Mouse (Mus musculus) lung, postnatal 4 days (tissue): ENCODE measurements around the gene A230072I06Rik.

Experiments
- DNase-seq, 2 experiments: peaks; one replicate each; pipeline ENCODE4 v3.0.0; 2021

Gene A230072I06Rik

DNA sequence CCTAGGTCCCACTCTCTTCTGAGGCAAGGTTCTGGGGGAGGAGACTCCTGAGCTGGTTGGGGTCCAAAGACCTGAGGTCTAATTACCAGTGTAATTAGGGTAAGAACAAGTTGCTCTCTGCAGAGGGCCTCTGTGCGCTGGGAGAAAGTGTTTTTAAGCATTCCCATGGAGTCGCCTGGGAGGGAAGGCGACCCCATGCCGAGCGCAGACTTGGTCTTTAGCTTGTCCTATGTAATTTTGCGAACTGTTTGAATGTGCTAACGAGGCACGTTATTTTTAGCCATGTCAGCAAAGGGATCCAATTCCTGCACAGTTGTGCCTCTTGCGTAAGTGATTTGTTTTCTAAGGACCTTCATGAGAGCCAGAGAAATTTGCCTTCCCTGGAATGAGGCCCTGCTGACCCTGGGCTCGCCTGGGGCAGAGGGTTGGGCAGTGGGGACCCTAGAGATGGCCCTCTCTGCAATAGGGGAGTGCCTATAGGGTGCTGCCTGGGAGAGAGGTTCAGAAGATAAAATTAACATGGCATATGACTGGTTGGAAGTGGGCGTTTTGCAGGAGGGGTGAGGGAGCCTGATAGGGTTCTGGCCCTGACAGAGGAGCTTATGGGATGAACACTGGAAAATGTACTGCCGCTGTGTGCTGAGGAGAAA, at the start of gene A230072I06Rik:
Gene A230072I06Rik (plus strand): TSS at position 157 of the 650 bp plus-strand sequence.
- no peak for DNase-seq

DNA sequence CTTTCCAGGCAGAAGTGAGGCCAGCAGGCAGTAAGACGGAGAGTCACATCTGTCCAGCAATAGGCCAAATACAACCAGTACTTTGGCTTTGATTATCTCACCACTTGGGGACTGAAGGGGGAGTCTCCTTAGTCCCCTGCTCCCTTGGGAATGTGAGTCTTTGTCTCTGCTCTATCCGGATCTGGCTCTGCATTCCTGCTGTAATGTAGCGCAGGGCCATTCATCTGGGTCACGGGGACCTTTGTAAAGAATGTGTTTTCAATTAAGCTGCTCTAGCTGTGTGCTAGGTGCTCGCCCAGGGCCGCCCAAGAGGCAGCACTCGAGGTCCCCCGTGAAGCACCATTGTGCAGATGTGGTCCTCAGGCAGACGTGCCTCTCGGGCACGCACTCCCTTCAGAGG, 44.6 kb upstream of the A230072I06Rik start:
- DNase-seq, result no peak

DNA sequence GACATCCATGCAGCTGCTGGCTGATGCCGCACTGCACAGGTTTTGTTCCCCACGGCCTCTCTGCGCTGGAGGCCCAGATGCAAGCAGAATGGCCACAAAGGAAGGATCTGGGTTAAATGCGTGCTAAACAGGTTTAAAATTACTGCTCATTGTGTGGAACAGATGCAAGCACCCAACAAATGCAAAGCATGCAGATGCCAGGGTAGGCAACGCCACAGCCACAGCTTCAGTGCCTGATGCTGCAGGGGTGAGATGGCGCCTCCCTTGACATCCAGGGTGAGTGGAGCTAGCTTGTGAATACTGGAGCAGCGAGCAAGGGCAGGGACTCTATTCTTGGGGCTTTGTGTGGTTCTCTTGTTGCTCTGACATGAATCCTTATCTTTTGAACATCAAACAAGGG, 39.8 kb upstream of the A230072I06Rik start:
- no peak for DNase-seq

DNA sequence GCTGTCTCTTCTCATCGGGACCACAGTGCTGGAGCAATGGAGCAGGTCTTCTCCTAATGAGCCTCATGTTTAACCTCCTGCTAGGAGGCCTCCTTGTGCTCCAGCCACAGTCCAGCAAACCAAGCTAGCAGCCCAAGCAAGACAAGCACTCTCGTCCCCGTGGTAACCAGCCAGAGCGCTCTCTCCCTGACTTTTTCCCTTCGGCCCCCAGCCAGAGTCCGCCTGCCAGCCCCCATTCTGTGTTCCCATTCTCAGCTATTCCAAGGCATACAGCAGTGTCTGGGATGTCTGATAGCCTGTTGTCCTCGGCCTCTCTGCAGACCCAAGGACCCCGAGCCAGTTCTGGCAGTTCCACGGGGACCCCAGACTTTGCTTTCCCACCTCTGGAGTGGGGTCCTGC, 38.5 kb upstream of the A230072I06Rik start:
- no peak for DNase-seq

DNA sequence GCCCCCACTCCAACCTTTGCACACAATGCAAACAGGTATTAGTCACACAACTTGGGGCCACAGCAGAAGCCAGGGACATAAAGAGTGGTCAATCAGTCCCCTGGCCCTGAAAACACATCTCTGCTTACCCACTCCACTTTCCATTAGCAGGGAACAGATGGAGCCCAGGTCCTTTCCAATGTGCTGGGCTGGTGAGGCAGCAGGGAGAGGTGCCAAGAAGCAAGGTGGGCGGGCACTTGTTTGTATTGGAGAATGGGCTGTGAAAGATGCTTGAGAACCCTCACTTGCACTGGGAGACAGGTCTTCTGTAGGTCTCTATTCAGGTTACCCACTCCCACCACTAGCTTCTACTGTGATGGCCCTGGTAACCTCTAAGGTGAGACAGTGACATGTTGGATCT, 34.9 kb upstream of the A230072I06Rik start:
- no peak for DNase-seq

DNA sequence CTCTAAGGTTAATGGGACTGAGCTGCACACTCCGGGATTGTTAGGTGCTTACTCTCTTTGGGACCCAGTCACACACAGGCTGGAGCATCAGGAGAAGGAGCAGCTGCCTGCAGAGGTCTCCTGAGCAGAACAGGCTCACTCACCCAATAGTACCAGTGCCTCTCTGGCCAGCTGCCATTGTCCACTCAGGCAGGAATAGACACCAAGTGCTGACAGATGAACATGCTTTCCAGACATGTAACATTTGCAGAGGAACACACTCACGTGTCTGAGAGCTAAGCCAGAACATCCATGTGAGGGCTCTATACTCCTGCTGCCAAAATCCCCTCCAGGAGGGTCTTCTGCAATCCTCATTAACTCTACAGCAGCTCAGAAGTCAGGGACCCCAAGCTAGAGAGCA, 18.7 kb upstream of the A230072I06Rik start:
- no peak for DNase-seq

DNA sequence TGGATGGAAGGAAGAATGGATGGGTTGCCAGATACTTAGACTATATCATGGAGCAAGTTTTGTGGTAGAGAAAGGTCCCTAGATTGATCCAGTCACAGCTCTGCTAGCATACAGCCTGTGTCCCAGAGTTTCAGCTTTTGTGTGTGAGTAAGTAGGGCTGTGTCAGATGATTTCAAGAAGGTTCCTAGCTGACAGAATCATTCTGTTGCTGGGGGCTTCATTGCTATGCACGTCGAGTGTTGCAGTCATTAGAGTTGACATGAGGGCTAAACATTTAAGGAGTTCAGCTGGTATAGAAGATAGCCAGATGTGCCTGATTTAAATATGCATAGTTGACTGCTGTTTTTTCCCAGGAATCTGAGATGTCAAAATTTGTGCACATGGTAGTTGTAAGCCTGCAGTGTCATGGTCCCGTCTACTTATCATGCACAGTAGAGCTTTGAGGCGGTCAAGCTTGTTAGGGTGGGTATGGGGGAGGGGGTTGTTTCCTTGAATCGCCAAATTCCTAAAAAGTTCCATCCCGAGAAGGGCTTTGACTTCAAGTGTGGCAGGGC, 18.1 kb upstream of the A230072I06Rik start:
- DNase-seq, result no peak

DNA sequence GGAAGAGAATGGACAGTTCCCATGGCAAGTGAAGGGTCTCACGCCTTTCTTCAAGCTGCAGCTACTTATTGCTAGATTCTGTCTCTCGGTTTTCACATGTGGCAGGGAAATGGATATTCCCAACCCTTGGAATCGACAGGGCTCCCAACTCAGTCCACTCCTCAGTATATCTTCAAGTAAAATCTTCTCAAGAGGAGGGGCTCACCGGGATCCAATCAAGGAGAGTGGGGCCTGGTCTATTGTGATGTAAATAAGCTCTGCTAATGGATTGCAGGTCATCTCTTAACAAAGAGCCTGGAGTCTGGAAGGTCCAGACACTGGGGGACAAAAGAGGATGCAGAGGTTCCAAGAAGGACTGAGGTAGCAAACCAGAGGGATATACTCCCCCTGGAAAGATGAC, 17.1 kb upstream of the A230072I06Rik start:
- DNase-seq, result no peak

DNA sequence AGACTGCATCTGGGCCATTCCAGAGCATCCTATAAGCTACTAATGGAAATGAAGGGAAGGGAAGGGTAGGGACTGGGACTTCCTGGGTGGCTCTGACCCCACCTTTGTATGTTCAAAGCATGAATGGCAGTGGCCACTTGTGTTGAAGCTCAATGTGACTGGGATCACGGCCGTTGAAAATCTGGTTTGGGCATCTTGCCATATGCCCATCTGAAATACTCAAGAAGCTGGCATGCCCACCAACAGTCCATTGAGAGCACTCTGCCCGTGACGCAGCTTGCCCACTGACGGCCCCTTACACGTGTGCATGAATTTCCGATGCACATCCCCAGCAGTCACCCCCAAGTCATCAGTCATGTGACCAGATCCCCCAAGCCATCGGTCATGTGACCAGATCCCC, 13.6 kb upstream of the A230072I06Rik start:
- DNase-seq, result no peak

DNA sequence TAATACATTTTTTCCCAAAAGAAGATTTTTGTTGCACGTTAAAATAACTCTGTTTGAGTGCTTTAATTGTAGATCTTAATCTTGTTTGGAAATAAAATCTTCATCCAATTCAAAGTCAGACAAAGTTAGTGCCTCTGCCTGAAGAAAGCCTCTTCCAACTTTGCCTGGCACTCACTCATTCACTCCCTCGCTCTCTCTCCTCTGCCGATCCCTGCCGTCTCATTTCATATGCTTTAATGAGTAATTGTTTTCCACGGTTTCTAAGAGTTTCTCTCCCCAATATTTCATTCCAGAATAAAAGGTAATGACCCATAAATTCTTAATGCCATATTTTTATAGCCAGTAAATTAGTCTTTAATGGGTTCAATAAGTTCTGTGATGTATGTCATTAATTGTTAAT, 10.8 kb upstream of the A230072I06Rik start:
- DNase-seq, result no peak

DNA sequence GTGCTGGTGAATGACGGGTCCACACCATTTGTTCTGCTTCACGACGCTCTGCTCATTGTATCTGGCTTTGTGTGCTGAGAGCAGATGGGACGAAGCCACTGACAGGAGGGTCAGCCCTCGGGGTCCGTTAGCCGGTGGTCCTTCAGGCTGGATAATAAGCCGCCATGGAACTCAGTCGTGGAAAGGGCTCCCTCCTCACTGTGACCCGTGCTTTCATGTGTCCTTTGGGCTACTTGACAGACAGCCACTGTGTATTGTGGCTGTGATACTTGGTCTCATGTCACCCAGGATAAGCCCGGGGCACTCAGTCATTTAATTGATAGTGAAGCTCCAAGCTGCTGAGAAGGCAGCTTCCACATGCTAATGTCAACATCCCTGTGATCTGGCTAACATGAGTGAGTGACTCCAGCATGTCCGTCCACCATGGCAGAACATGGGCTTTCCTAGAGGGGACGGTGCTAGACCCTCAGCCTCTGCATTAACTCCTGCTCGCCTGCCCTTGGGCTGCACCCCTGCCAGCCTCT, 10.3 kb upstream of the A230072I06Rik start:
- no peak for DNase-seq

DNA sequence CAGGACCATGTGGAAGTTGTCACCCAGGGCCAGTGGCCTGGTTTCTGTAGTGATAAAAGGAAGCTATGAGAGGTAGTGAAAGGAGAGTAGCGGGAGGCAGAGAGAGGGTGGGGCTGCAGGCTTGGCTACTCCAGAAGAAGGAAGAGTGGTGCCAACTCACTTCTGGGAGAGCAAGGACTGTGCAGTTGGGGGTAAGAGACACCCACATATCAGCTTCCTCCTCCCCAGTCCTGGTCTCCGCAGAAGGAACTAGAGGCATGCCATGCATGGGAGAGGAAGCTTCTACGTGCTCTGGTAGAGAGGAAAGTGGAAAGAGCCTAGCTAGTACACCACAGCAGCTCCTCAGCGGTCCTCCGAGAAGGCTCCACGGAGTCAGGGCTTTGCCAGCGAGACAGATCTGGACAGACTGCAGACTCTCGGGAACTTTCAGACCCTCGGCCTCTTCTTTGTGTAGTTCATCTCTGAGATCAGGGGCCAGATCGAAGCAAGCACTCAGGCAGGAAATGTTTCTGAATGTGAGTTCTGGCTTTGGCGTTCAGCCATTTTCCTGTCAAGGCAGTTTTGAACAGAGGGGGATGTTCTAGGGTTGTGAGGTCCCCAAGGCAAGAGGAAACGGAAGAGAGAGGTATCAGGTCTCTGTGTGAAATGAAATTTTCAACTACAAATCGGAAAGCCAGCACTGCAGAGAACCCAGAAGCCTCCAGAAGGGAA, 1.0 kb downstream of the A230072I06Rik start:
- peak in 1 of 2 experiments; percentile 19 for DNase-seq

DNA sequence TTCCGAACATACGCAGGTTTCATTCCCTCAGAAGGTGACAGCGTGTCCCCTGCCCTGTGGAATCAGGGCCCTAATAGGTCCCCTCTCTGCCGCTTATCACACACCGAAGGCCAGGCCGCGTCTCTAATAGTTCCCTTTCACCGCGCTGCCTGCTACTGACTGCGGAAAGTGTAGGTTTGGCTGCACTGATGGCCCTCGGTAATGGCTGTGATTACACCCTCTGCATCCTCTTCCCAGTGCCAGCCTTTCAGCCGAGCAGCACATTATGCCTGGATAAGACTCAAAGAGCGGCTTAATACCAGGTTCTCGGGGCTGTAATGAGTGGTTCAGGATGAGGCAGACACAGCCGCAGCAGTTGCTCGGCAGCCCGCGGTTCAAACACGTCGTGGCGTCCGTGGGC, 3.5 kb downstream of the A230072I06Rik start:
- DNase-seq, result no peak

DNA sequence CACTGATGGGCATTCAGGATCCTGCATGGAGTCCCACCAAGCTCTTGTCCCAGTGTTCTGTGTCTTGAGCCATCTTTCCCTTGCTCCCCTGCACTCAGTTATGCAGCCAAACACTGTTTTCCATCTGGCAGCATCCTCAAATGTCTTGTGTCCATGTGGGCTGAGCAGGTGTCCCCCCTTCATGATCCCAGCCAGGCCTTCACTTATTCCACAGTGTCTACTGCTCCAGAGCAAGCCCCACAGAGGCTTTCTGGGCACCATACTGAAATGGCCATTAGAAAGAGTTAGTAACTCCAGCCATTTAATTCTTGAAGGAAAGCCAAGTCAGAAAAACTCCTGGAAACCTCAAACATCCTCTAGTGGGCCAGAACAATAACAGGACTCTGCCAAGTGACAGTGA, 11.9 kb downstream of the A230072I06Rik start:
- no peak for DNase-seq

DNA sequence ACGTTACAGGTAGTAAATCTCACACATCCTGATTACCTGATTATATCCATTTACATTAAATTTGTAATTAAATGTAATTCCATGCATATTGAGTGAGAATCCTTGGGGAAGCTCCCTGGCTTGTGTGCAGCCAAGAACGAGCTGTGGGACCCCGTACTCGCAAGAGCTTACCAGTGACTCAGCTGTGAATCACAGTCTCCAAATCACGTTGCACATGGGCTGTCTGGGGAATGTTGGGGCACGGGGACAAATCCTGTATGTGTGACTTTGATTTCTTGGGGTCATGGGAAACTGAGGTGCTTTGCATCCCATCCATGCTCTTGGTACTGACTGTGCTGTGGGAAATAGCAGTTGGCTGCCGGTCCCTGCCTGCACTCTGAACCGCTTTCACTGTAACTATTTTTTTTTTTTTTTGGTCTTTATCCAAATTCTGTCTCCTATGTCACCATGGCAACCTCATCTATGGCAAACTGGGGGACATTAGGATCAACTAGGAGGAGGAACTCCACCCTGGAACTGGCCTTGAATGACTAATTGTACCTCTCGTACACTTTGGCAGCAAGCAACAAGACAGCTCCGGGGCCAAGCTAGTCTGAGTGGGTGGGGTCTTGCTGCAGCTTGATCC, 19.8 kb downstream of the A230072I06Rik start:
- DNase-seq, result no peak

DNA sequence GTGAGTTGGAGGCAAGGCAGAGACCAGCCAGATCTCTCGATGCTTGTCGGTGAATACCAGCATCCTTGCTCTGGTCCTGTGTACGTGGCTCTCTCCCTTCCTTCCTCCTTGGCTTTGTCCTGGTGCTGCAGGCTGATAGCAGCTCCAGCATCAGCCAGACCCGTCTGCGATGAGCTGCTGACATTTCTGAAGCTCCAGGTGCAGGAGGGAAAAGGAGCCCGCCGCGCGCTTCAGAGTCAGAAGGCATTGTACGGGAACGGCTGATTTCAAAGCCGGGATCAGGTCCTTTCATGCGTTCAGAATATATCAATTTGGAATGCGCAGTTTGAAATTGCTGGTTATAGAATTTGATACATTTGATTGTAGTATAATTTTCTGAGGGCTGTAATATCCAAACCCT, 23.4 kb downstream of the A230072I06Rik start:
- DNase-seq, result no peak

DNA sequence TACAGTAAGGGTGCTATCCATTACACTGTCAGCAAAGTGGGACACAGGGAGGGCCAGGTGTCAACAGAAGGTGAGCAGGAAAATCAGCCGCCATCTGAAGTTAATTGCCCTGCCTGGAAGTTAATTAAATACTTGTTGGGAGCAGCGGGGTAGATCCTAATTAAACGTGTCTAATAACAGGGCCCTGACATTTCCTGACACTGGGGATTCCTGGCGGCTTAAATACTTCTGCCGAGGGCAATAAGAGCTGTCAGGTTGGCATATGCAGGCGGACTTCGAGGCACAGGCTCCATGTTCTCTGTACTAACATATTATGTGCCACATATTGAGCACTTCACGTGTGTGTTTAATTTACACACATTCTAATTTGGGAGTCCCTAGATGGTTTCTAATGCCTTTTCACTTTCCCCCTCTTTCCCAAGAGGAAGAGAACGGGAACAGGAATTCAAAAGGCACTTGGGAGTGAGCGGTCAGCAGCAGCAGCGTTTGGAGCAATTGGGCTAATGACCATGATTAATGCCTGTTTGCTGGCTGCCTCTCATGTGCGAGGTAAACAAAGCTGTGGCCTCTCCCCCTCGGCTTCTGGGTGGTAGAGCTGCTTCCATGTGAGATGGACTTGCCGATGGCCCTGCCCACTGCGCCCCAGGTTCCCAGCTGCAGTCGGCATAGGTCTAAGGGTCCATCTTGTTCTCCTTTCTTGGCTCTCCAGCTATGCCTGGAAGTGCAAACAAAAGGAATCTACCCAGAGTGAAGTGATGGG, 34.5 kb downstream of the A230072I06Rik start:
- peak in 1 of 2 experiments; percentile 27 for DNase-seq

DNA sequence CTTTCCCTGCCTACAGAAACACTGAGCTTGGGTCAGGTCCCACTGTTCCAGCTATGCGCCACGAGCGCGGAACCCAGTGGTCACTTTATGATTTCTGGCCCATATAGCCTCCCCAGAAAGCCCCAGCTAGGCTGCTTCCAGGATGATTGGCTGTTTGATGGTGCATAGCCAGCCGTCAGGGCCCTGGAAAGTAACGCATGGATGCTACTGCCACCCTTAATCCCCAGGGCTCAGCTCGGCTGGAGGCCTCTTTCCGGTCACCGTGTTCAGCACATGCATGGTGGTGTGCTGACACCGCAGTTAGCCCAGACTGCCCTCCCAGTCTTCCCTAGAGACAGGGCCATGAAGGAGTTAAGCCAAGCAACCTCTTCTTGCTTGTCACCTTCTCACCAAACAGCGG, 35.6 kb downstream of the A230072I06Rik start:
- no peak for DNase-seq

DNA sequence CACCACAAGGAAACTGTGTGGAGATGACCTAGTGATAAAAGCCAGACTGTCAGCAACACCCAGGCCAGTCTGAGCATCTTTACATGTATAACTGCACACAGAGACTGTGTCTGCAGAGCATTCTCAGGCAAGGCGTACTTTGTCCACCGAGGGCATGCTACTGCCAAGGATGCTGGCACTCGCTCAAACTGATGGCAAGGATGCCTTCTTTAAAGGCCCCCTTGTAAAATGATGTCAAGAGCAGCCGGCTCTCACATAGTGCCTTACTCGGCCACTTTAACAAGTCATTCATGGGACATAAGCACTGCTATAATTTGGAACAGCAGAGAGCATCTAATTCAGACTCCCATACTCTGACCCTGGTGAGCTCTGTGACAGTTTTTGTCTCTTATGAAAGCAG, 36.6 kb downstream of the A230072I06Rik start:
- no peak for DNase-seq

DNA sequence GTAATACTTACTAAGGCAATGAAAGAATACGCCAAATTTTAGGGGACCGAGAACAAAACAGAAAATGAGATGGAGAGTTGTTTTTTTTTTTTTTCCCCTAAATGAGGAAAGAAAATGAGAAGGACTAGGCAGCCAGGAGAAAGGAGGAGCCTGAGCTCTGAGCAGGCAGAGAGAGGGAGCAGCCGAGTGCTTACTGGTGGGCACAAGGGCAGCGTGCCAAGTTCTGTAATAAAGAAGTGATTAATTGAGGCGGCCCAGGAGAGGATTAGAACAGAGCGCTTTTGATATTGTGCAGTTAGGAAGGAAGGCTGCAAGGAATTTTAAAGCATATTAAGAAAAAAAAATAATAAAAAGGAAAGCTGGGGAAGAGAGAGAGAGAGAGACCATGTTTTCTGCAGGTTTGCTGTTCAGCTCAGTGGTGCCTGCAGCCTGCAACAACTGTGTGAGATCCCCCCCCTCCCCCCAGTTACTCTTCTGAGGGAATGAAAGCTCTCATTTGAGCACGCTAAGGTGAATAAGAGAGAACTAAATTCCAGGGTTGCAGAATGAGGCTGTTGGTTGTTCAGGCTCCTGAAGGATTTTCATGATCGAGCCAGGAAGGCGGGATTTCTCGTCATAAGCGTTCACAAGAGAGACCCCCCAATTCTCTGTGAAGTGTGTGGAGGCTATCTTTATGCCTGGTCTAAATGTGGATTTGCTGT, 41.3 kb downstream of the A230072I06Rik start:
- no peak for DNase-seq

DNA sequence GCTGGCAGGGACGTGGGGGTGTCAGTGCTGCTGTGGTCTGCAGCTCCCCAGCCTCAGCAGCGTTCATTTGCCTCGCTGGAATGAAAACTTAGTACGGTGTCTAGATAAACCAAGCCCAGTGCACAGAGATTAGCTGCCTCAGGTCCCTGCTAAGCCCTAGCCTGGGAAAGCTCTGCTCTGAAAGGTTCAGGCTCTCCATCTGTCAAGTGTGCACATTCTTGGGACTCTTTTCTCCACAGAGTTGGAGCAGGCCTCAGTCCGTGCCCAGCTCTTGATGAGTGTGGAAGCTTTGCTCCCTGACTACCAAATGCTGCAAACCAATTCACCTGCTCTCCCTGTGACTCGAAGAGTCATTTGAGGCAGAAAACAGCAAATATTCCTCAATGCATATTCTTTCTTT, 43.5 kb downstream of the A230072I06Rik start:
- no peak for DNase-seq

DNA sequence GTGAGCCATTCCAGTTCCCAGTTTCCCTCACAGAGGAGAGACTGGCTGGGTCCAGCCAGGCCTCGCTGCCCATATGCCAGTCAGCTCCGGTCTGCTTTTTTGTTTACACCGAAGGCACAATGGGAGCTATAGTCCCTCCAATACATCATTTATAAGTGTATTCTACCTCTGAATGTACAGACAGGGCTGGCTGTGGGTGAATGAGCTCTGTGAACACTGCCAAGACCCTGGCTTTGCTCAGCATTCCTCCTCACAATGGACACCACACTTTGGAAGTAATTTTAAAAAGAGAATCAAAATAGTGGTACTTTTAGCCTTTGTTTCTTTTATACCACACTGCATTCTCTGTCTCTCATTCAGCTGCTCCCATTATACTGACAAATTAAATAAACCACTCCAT, 44.6 kb downstream of the A230072I06Rik start:
- DNase-seq, result no peak
